Mouse (Mus musculus) c-Kit-positive CD71-positive TER-119-negative erythroid progenitor cells, embryonic 14.5 days (primary cell): Measurements from ENCODE around the gene Lztfl1.
"Not testable (repeated sequence)": the region's sequence is repeated elsewhere in the genome, so short reads cannot be mapped to it uniquely, and the experiment has no call there.

Experiments
- DNase-seq: peaks from one replicate; pipeline ENCODE4 v3.0.0-alpha.2; 2013; ENCODE audit warnings: low read depth

Gene Lztfl1

DNA sequence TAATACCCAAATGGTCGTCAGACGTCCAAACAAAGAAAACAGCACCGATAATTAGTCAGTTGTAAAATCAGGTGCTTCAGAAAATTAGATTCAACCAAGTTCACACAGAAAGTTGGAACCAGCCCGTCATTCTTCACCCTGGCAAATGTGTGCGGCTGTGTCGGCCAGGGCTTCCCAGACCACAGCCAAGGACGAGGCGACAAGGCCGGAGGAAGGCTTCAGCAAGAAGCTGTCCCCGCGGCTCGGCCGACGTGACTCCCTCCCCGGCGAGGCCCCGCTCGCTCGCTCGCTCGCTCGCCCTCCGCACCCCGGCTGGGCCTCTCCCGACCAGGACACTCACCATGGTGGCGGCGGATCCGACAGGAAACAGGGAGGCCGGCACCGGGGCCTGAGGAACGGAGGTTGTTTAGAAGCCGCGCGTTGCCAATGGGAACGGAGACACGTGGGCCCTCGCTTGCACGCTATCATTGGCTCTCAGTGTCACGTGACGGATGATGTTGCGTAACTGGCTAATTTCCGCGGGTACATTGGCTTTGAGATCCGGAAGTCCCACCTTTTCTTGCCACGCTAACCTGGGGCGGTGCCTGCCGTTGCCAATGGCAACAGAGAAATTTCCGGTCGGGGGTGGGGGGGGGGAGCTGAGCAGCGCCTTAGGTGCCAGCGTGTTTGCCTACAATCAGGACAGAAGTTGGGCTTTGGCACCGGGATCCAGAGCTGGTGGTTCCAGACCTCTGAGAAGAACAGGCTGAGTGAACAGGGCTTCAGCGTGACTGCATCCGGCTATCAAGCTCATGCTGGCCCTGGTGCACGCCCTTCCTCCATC lies at the start of gene Lztfl1:
Lztfl1 (minus strand) TSS at position 512 of the 823 bp plus-strand sequence.
- peak; percentile 98 for DNase-seq

DNA sequence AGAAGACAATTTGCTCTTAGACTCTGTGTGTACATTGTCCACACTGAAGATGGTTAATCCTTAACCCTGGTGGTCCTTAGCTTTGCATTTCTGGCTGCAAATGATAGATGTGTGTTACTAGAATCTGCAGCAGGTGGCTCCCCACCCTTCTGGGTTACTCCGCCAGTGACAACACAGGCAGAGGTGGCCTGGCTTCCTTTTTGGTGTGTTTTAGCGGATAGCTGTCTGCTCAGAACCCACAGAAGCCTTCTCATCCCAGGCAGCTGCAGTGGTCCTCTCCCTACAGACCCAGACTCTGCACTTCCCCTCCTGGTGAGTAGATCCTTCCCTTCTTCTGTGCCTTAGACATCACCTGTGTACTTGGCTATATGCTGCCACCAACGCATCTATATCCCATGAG lies 49.5 kb upstream of the Lztfl1 start:
- no peak for DNase-seq

DNA sequence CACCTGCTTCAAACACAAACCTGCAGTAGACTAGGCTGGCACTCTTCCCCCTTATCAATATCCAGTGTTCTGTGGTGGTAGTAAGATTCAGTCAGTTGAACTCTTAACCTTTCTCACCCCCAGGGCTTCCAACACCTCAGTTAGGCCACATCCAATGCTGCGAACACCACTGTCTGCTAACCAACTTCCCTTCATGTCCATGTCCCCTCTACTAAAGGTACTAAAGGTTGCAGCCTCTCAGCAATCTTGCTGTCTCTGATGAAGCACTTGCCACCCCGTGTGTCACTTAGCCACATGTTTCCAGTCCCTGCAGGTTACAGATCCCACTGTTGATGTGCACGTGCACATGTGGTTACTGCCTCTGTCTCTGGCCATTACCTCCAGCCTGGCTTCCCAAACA lies 46.3 kb upstream of the Lztfl1 start:
- no peak for DNase-seq

DNA sequence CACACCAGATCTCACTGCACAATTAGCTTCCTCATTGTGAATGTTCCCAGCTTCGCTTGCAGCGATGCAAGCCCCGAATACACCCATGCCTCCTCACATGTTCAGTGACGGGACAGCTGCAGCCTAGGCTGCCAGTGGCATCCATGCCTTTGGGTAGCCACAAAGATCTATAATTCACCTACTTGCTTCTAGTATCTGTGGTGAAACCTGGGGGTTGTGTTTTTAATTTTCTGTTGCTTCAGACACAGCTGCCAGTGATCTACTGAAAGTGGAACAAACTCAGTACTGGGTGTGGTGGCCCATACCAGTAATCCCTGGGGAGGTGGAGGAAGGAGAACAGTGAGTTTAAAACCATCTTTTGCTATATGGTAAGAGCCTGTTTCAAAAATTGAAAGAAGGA lies 45.4 kb upstream of the Lztfl1 start:
- DNase-seq = no peak

DNA sequence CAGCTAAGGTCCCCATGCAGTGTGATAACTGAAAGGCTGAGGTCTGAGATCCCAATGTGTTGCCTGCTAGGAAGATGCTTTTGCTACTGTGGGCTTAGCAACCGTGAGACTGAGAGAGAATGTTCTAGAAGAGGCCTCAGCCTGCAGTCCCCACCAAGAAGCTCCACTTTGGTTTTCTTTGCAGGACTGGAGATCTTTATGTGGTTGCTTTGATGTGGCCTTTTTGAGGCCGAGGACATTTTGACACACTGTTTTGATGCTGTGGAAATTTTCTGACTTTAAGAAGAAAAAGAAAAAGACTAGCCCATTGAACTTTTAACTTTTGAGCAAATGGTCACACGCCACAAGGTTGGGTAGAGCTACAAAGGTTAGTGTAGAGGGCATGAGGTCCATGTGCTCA lies 43.3 kb upstream of the Lztfl1 start:
- no peak for DNase-seq

DNA sequence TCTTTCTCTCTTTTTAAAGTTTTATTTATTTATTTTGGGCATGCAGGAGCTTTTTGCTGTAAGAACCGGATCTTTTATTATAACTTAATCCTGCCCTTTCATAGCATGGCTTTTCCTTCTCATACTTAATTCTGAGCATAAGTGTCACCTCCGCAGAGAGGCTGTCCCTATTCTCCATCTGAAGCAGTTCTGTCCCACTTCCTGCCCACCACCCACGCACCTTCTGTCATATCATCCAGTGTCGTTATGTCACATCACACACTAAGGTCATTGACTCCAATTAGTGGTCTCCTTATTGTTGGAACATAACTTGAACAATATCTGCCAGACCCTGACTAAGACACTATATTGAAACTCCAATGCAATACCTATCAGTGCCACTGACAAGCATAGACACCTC lies 41.1 kb upstream of the Lztfl1 start:
- no peak for DNase-seq

DNA sequence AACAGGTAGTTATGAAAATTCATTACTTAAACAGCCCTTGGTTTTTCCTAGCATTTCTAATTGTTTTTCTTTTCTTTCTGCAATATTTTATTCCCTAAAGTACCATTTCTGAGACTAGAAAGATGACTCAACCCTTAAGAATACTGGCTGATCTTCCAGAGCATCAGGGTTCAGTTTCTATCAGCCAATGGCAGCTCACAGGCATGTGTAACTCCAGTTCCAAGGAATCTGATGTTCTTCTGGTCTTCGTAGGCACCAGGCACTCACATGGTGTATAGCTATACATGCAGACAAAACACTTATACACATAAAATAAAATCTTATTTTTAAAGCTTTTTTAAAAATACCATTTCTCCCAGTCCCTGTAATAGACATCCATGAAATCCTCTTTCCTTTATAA lies 40.7 kb upstream of the Lztfl1 start:
- DNase-seq = no peak

DNA sequence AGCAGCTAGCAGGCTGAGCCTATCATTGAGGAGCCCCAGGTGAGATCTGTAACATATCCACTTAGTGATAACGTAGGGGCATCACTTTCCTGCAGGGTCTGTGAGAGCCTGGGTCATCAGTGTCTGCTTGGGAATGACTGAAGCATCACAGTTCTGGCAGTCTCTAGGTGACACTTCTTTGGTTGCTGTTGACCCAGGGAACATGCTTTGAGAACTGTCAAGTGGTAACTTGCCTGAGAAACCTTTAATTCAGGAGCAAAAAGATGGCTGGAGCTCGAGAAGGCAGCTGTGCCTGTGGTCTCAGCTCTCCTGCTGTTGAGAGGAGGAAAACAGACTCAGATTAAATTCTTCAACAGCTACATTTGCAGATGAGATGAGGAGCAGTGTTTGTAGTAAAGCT lies 39.8 kb upstream of the Lztfl1 start:
- no peak for DNase-seq

DNA sequence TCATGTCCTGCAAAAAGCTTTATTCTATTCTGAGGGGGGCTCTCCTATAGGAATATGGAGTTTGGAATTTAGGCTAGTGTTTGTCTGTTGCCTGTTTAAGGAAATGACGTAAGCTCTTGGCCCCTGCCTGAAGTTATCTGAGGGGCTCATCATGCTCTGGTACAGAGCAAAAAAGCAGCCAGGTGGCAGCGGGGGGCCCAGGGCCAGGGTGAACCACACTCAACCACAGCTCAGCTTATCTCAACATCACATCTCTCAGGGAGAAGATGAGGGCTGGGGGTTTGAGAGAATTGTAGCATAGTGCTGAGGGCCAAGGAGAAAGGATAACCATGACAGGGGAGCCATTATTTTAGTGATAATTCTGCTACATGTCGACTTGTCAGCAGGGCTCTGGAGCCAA lies 39.3 kb upstream of the Lztfl1 start:
- DNase-seq = no peak

DNA sequence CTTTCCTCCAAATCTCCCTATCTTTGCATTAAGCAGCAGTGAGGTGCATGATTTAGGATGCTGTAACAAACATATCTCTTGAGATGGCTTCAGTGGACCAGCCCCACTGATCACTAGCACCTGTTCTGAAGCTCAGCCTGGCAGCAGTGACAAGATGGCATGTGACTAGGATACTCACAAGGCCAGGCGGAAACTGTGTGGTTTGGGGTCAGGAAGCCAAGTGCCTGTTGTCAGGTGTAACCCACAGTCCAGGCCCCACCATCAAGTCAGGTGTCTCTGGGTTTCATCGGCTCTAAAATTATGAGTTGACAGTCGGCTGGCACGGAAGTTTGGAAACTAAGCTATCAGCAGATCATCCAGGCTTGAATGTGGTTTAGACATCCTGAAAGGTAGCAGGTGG lies 36.8 kb upstream of the Lztfl1 start:
- DNase-seq = no peak

DNA sequence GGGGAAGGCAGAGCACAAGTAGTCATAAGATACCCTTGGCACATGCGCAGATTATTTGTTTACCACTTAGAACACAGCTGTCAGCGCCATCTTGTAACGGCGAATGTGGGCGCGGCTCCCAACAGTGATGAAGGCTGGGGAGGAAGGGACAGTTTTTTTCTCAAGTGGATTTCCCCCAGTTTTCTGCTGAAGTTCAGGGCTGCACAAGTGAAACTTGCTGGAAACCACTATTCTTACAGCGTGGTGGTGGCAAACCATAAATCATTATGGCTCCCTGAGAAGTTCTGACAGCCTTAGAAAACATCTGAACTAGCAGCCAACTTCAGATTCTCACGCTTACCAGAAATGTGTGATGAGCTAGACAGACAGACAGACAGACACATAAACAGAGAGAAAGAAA lies 32.2 kb upstream of the Lztfl1 start:
- DNase-seq = not testable (repeated sequence)

DNA sequence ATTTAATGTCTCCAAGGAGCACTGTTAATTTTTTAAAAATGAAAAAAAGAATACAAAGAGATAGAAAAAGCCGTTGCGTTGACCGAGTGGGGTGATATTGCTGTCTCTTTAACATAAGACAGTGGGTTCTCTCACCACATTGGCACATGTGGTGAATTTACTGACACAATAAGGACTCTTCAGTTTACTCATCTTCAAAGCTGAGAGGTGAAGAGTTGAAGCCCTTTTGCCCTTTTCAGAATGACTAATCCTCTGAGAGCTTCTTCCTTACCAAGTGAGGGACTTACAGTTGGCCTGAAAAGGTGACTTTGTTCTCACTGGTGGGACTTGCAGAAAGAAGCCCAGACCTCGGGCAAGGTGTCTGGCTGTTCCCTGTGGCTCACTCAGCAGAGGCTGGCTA lies 23.3 kb upstream of the Lztfl1 start:
- DNase-seq = no peak

DNA sequence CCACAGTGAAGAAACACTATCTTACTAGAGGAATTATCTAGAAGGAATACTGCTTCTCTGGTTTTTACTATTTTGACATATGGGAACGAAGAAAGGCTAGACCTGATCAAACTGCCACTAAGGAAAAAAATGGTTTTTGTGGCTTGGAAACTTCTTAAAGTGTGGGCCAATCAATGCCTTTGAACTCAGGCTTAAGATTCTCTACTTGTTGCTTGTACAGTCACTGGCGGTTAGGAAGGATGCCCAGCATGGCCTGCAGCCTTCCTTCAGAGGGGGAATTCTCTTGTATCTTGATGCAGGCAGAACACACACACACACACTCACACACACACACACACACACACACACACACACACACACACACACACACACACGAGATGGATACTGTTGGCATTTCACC lies 16.6 kb upstream of the Lztfl1 start:
- no peak for DNase-seq

DNA sequence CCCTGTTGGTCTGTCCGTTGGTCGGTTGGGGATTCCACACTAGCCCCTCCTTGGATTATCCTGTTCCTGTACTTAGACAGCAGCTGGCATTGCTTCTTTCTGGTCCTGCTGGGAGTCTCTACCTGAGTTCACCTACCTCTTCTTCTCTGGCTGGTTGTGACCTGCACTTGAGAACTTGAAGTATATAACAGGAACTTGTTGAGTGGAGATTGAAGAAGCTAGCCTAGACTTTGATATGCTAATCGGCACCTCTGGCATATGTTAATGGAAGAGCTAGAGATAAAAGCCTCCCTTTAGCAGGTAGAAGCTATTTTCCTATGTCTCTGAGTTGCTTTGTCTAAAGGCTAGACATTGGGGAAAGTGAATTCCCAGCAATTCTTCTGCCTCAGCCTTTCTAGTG lies 13.8 kb upstream of the Lztfl1 start:
- no peak for DNase-seq

DNA sequence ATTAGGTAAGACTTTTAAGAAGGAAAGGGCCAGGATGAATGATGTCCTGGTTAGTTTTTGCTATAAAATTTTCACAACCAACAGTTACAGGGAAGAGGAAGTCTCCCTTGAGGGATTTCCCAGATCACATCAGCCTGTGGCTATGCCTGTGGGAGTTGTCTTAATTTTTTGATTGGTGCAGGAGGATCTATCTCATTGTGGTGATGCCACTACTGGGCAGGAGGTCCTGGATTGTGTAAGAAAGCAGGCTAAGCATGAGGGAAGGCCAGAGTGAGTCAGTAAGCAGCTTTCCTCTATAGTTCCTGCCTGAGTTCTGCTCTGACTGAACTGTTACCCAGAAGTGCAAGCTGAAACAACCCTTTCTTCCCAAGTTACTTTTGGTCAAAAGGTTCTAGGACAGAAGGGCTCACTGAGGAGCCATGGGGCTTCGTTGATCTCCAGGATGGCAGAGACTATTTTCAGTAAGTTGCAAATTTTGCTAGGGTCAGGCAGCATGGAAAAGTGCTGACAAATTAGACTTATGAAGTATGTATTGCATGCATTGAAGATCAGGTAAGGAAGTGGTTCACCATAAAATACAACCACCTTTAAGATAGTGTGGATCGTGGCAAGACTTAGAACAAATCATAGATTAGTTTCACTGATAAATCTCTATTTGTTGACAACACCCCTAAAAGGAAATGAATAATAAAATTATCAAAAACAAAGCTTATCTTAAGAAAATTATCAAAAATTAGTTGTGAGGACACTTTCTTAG lies 5.4 kb upstream of the Lztfl1 start:
- DNase-seq = no peak

DNA sequence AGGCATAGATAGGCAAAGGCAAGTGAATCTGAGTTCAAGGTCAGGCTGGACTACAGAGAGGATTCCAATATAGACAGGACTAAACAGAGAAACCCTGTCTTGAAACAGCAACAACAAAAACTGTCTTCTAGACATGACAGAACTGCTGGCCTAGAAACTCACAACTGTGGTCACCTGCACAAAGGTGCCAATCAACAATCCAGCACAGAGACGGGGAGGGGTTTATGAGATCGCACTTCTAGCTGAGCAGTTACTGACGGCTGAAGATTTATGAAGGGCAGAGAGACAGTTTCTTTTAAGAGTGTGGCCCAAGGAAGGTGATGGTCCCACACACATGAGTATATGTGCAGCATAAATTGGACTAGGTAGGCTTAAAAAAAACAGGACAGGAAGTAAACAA lies 1.2 kb downstream of the Lztfl1 start:
- no peak for DNase-seq

DNA sequence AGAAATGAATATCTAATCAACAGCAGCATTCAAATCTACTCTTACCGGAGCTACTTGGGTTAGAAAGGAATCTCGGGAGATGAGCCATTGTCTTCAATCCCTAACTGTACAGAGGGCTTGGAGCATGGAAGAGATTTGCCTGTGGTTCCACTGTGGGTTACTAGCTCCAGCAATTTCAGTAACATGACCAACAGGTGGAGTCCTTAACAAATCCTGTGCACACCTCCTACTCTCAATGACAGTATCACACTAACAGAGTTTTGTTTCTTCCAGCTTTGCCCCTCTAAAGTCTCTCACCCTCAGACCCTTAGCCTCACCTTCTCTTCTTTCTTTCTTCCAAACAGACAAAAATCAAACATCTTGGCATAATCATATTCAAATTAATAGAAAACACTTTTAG lies 4.4 kb downstream of the Lztfl1 start:
- DNase-seq = no peak

DNA sequence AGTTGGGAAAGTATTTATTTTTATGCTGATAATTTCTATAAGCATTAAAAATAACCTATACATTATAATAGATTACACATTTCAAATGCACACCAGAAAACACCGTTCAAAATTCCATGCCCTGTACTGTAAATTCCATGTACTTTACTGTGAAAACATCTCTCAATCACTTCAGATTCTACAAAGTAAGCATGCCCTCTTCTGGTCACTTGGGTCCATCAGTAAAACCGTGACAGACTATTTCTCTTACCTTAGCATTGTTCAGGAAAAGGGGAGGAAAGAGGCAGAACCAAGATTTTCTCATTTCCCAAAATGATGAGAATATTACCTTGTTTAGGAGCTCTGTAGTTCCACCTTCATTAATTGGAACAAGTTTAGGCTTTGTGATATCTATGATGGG lies 8.3 kb downstream of the Lztfl1 start:
- no peak for DNase-seq

DNA sequence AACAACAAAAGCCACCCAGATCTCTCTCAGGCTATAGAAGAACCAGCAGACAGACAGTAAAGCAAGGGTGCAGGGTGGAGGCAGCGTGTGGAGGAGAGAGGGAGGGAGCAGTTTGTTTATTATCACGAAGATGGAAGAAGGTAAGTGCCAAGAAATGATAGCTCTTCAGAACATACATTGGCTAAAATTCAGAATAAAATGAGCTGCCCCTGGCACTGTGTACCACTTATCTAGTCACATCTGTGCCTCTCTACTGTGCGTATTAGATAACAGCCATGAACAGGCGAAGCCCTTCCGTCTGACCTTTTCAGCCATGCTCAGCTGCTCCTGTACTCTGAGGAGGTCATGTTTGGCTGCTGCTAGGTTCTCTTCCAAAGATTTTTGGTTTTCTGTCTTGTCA lies 15.7 kb downstream of the Lztfl1 start:
- DNase-seq = peak; percentile 67

DNA sequence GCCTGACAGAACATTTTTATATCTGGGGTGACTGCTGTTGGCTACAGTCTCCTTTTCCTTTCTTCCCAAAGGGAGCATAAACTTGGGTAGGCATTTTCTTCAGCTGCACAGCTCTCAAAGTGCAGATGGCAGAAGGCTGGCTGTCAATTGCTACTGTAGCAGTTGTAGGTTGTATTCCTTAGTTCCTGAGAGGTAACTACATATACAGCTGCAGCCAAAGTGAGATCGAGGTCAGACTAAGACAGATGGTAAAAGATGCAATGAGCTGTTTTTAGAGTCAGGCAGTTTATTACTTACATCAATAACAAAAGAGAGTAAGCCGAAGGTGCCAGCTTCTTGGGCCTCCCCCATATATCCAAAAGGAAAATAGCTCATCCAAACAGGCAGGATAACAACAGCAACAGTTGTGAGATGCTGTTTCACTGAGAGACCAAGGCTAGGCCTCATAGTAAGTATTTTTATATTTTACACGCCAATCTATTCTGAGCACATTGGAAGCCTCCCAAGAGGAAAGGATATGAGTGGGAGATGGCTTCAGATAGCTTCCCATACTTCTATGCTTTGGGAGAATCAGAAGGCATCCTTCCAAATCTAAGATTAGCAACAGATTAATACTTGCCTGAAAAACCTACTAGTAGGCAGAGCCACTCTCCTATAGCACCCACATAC lies 21.7 kb downstream of the Lztfl1 start:
- no peak for DNase-seq

DNA sequence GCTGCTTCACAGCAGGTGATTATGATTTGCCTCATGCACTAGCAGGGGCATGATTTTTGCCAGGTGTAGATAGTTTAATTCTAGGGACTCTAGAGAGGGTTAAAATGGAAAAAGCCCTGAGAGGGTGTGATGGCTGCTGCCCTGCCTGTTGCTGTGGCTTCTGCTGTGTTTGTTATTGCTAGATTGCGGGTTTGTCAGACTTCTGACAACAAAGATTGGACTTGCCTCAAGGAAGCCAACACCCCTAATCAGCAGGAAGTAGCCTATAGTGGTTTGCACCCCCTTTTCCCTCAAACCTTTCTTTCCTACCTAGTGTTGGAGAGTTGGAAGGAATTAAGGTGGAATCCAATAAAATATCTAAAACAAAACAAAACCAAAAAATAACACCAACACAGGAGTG lies 29.3 kb downstream of the Lztfl1 start:
- no peak for DNase-seq

DNA sequence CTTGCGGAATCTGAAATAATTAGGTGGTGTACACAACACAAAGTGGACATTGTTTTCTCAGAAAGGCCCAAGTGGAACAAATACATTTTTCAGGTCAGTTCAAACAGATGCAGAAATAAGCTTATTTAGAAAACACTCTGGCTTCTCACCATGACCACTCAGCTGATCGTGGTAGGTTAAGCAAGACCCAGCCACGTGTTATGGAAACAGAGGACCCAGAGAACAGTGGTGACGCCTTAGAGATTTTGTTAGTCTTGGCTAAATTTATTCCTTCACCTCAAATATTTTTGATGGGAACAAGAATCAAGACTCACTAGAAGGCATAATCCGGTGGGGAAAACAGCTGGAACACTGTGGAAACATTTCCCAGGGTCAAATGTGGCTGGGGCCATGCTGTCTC lies 31.3 kb downstream of the Lztfl1 start:
- no peak for DNase-seq

DNA sequence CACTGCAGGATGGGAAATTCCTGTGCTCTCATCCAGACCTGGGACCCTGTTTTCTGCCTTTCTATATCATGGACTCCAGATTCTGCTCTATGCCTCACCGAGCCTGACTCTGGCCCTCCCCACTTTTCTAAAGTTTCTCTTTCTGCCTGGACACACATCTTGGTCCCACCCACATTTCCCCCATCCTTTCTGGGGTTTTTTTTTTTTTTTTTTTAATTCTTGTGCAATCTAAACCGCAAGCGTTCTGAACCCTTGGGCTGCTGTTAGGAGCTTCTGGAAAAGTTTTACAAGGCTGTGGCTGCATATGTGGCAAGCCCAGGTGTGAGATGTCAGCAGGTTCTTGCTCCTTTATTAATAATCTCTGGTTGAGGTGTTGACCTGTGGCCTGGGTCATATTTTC lies 33.8 kb downstream of the Lztfl1 start:
- no peak for DNase-seq
